Mouse (Mus musculus) testis, adult 2 months (tissue): ENCODE measurements at regions not wholly inside any gene's neighbourhood (a gene's known extent, or its start where the extent isn't known, plus 50 kb on each side); places are given as distances from the start of the nearest gene placed in this dataset.

Experiments used
- CTCF ChIP-seq: fragments of 200-500 bp; IDR thresholded peaks from 2 replicates; pipeline ENCODE4 v1.5.1; 2012; ENCODE audit warnings: low read depth, mild to moderate bottlenecking, inconsistent platforms, low read length, moderate library complexity; ENCODE audit not compliant: control insufficient read depth, insufficient read depth, insufficient replicate concordance
- POLR2A ChIP-seq: fragments of 200-500 bp; IDR thresholded peaks from 2 replicates; pipeline ENCODE4 v1.6.1; 2012; ENCODE audit warnings: low read depth, mild to moderate bottlenecking, inconsistent platforms, low read length, moderate library complexity; ENCODE audit not compliant: control insufficient read depth

DNA sequence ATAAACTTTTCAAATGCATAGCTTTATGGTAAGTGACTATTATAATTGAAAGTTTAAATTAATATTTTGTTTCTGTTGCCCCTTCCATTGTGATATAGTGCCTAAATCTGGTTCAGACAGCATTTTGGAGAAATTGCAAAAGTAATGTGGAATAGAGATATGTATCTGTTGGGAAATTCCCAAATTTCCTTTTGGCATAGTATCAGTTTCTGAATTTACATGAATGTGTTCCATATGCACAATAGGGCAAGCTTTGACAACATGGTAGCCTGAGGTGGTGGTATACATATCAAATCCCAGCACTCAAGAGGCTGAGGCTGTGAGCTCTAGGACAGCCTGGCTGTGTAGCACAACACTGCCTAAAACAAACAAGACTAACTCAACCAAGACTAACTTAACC lies 147.2 kb upstream of the Supt20 start:
- TF ChIP-seq POLR2A (no peak), CTCF (no peak)
